9 mouse cellular contexts compared by ENCODE assay signal in genomic region chr5:29195231-29195569, GRCm38 (mm10). TPM values are rescaled to one million over a fixed set of nuclear protein-coding genes. Genes with fewer than 3 reads are reported as not detected.
A peak's percentile ranks its signal among the peaks of the same experiment; 100 is the strongest.
DNase-seq lines count a peak whose midpoint lies in the region; ATAC-seq and TF ChIP-seq lines count a peak whose summit lies in the region.
"Had no signal": no experiment of that assay in that cellular context is flagged by ENCODE, and none has a peak within 500 bp of the region (broad histone marks: within the 10 kb centered on the region; RNA-seq: fewer than 3 reads in every experiment).

No protein-coding gene starts in this region.

- TF ChIP-seq EP300 in liver, embryonic 14.5 days (IDR thresholded peaks at IDR 0.05; ENCODE audit: low read depth) = no peak

- H3K9ac ChIP-seq in heart, embryonic 11.5 days (ENCODE audit: low read depth, low read length) = peak overlapping the region; percentile 75
- no peak overlapping the region; the same call in 1 of the 2 replicates for H3K9ac ChIP-seq in liver, embryonic 14.5 days (replicated peaks)

- intact Hi-C loops in heart, postnatal 14 days (cut with DNase I) = no loop called here
- intact Hi-C loops in left cerebral cortex, postnatal 4 days (cut with DNase I) = loop anchor here (10.0 kb wide), 1 partner anchor 730 kb away; the partner anchor contains the start of gene Shh

- H3K9me3 ChIP-seq in heart, embryonic 11.5 days (replicated peaks; ENCODE audit: control insufficient read depth, low read length) = no peaks in the 10 kb centered on the region
- no peaks in the 10 kb centered on the region for H3K9me3 ChIP-seq in liver, embryonic 14.5 days (ENCODE audit: control insufficient read depth, low read length)

- H3K27ac ChIP-seq in heart, embryonic 11.5 days (ENCODE audit: low read depth, low read length) = peak overlapping the region; percentile 4; the same call in 1 of the 2 replicates
- no peak overlapping the region for H3K27ac ChIP-seq in liver, embryonic 14.5 days

- no peaks in the 10 kb centered on the region for H3K27me3 ChIP-seq in heart, embryonic 11.5 days (ENCODE audit: control insufficient read depth, insufficient read depth, low read length)
- H3K27me3 ChIP-seq in liver, embryonic 14.5 days (ENCODE audit: control insufficient read depth, insufficient read depth, low read length) = peaks cover 17% of the 10 kb centered on the region

- no peaks in the 10 kb centered on the region for H3K36me3 ChIP-seq in heart, embryonic 11.5 days (ENCODE audit: control insufficient read depth, insufficient read depth, low read length)
- no peaks in the 10 kb centered on the region for H3K36me3 ChIP-seq in liver, embryonic 14.5 days (replicated peaks; ENCODE audit: control insufficient read depth, insufficient read depth, low read depth)

- peak overlapping the region; percentile 58 for H3K4me3 ChIP-seq in heart, embryonic 11.5 days (ENCODE audit: low read depth, low read length)
- H3K4me3 ChIP-seq in liver, embryonic 14.5 days (ENCODE audit: insufficient read depth in 1 of 2, low read depth in 2 of 2, low read length in 2 of 2) = peak overlapping the region; percentile 43 to 49

- TF ChIP-seq CTCF in liver, embryonic 14.5 days (IDR thresholded peaks at IDR 0.05; ENCODE audit: low read depth) = no peak

- no peak for DNase-seq in heart, postnatal 14 days
- DNase-seq in urinary bladder, postnatal 25 days (ENCODE audit: low spot score) = peak; percentile 5
- DNase-seq in urinary bladder, postnatal 4 days (ENCODE audit: low spot score in 2 of 2) = no peak
- DNase-seq in liver, embryonic 14.5 days (ENCODE audit: low read depth in 3 of 3, low spot score in 3 of 3) = no peak
- no peak for DNase-seq in left cerebral cortex, postnatal 4 days
- no peak for DNase-seq in spleen, adult 12 weeks (ENCODE audit: low spot score)
- no peak for DNase-seq in kidney, postnatal 10 days

- H3K4me2 ChIP-seq in heart, embryonic 11.5 days = peak overlapping the region; percentile 74
- H3K4me2 ChIP-seq in liver, embryonic 14.5 days (ENCODE audit: low read depth) = peak overlapping the region; percentile 70

- H3K4me1 ChIP-seq in heart, embryonic 11.5 days (ENCODE audit: control insufficient read depth, insufficient read depth, low read length) = no peaks in the 10 kb centered on the region
- H3K4me1 ChIP-seq in liver, embryonic 14.5 days (replicated peaks; ENCODE audit: control insufficient read depth in 2 of 2, insufficient read depth in 2 of 2, low read length in 1 of 2) = peaks cover 0 to 3% of the 10 kb centered on the region in 2 experiments; a peak in 1 of 4 replicates

- ATAC-seq in heart, embryonic 11.5 days (replicated peaks; ENCODE audit: insufficient number of reproducible peaks, low FRiP score, low TSS enrichment) = no peak; the same call in none of the 2 replicates
- ATAC-seq in liver, embryonic 14.5 days (ENCODE audit: insufficient read depth) = no peak

- 5% methylated on average over 9 of the region's 9 CpGs for WGBS in heart, embryonic 11.5 days (ENCODE audit: insufficient replicate concordance)
- WGBS in liver, embryonic 14.5 days (ENCODE audit: insufficient replicate concordance) = 13% methylated on average over 9 of the region's 9 CpGs

RNA-seq across cellular contexts. Expression of gene Rnf32, which starts 0.6 kb away (rescaled TPM):
- 2.9 and 3.6 TPM in 2 replicates for polyA plus RNA-seq in heart, embryonic 11.5 days (2014; fragmentation: Nextera tagmentation; extraction: Ambion mirVana)
- total RNA-seq in heart, postnatal 14 days (2021) = under 1 TPM; 0.49 to 0.60 TPM
- 0.04 and 0.19 TPM in 2 replicates for polyA plus RNA-seq in liver, embryonic 14.5 days (2012; rRNA removed)
- polyA plus RNA-seq in liver, embryonic 14.5 days (2014; fragmentation: Nextera tagmentation; extraction: Ambion mirVana) = 0.18 and 0.39 TPM in 2 replicates
- total RNA-seq in left cerebral cortex, postnatal 4 days (2021) = 10 to 100 TPM; 20.7 to 21.2 TPM
- total RNA-seq: common myeloid progenitor, adult 5-6 weeks had no signal

Comparison
In these comparisons a context has a peak if more than half of its experiments do, and no peak if none do; other contexts are left out.
1. RNA of gene Rnf32, which starts 0.6 kb away (total RNA-seq): 20.7 to 21.2 TPM in left cerebral cortex, postnatal 4 days; 0.49 to 0.60 TPM in heart, postnatal 14 days; every median in the first group is over 10 times any median in the second.